Mouse (Mus musculus) limb, embryonic 13.5 days (tissue): ENCODE measurements around the gene Atad2b. TPM values are rescaled to one million over a fixed set of nuclear protein-coding genes. Genes with fewer than 3 reads are reported as not detected.
"Not testable (repeated sequence)": the region's sequence is repeated elsewhere in the genome, so short reads cannot be mapped to it uniquely, and the experiment has no call there.

ENCODE experiments used
- ATAC-seq: fragments of 200-750 bp; cut with Nextera tagmentation; 2 replicates; pipeline ENCODE4 v1.8.0; 2017; ENCODE audit warnings: low read depth, moderate number of reproducible peaks, moderate TSS enrichment; ENCODE audit not compliant: low FRiP score
- H3K27ac ChIP-seq: fragments of 300-500 bp; sonication (generic); 2 replicates; pipeline ENCODE4 v1.5.1; 2015; ENCODE audit warnings: inconsistent platforms, mild to moderate bottlenecking, moderate library complexity
- H3K27me3 ChIP-seq: fragments of 300-500 bp; sonication (generic); 2 replicates; pipeline ENCODE4 v1.6.1; 2015; ENCODE audit warnings: mild to moderate bottlenecking, inconsistent platforms
- H3K36me3 ChIP-seq: fragments of 300-500 bp; sonication (generic); 2 replicates; pipeline ENCODE4 v1.6.1; 2015; ENCODE audit warnings: inconsistent platforms, mild to moderate bottlenecking, moderate library complexity
- H3K4me1 ChIP-seq: fragments of 300-500 bp; sonication (generic); 2 replicates; pipeline ENCODE4 v1.6.1; 2015; ENCODE audit warnings: inconsistent platforms
- H3K4me2 ChIP-seq: fragments of 300-500 bp; sonication (generic); replicated peaks from 2 replicates; pipeline ENCODE4 v1.6.1; 2015; ENCODE audit warnings: inconsistent platforms, mild to moderate bottlenecking, moderate library complexity
- H3K4me3 ChIP-seq: fragments of 300-500 bp; sonication (generic); 2 replicates; pipeline ENCODE4 v1.5.1; 2015; ENCODE audit warnings: moderate library complexity, mild to moderate bottlenecking, inconsistent platforms
- H3K9ac ChIP-seq: fragments of 300-500 bp; sonication (generic); 2 replicates; pipeline ENCODE4 v1.6.1; 2015; ENCODE audit warnings: mild to moderate bottlenecking, inconsistent platforms
- H3K9me3 ChIP-seq: fragments of 300-500 bp; sonication (generic); 2 replicates; pipeline ENCODE4 v1.6.1; 2016; ENCODE audit warnings: inconsistent platforms
- WGBS: fragments of 180-500 bp; shearing (Covaris S2); methylation state at CpG from one replicate; pipeline ENCODE4 v1.1.7; 2015; 5-methylcytosine and 5-hydroxymethylcytosine counted together
- polyA plus RNA-seq: library from polyadenylated mRNA; unstranded; fragments of >200 nt; fragmentation: Nextera tagmentation; extraction: Ambion mirVana; gene quantifications from 2 replicates; pipeline ENCODE4 v1.2.1, GENCODE M21; 2015

Atad2b gene
- polyA plus RNA-seq, 1 experiment from 2014 or later: 11.3 TPM

DNA sequence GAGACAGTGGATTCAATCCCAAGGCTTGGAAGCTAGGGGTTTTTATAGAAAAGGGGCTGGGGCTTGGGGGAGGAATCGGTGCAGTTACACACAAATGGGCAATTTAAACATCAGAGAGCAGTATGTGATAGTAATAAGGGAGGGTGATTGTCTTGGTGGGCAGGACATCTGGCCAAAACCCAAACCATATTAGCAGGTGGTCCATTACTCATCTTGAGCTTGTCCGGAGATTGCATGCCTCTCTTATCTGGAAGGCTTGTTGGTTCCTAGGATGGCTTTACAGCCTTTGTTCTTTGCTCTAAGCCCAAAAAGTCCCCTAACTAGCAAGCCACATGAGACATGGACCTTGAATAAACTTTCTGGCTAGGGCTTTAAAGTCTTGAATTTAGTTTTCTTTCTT, 91.5 kb downstream of the Atad2b start:
- peaks cover 32% of the 10 kb centered on the region for H3K36me3 ChIP-seq
- H3K4me1 ChIP-seq, H3K9me3 ChIP-seq, H3K4me2 ChIP-seq, H3K27me3 ChIP-seq, H3K9ac ChIP-seq, H3K4me3 ChIP-seq, H3K27ac ChIP-seq, ATAC-seq: not testable (repeated sequence)
- 90% methylated on average over 2 of the region's 2 CpGs for WGBS

DNA sequence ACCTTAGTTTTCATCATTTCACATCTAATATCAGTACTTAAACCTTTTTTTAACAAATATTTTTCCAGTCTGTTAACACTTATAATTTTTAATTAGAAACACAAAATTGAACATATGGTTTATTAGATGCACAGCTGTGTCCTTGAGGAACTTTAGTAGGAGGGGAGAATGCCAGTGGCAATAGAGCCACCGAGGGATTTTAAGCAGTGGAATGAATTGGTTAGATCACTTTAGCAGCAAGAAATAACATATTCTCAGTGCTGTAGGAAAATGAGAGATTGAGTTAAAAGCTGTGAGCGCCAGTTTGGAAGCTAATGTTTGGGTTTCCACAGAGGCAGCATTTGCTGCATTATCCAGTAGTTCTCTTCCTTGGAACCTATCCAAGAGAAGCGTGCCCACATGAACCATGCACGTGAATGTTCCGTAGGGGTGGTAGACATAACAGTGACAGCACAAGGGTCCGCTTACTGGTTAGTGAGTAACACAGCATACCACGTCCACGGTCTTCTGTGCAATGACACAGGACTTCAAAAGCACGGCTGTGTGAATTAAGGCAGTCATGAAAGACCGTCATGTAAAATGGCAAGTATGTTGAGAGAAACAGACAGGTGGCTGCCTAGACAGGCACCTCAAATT, 108.2 kb downstream of the Atad2b start:
- Histone ChIP-seq H3K9ac (no peak overlapping the region), H3K27me3 (no peaks in the 10 kb centered on the region), H3K4me2 (no peak overlapping the region), H3K36me3 (peaks cover 32% of the 10 kb centered on the region), H3K4me3 (no peak overlapping the region), H3K9me3 (no peaks in the 10 kb centered on the region), H3K4me1 (no peaks in the 10 kb centered on the region), H3K27ac (no peak overlapping the region)
- WGBS: 86% methylated on average over 10 of the region's 10 CpGs
- no peak for ATAC-seq

DNA sequence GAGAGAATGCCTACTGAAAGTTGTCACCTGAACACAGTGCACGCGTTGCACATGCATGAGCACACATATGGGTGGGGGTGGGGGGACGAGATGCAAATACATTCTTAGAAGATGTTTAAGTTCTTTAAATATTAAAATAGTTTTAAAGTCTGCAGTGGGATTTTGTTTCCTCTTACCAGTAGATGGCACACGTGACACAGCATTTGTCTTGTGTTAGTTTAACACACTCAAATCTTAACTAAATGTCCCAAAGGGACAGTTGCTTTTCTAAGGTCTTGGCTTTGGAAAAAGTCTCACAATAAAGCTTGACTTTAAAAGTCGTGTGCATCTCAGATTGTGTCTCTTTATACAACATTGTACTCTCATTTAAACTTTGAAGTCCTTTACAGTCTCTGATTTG, 111.9 kb downstream of the Atad2b start:
- Histone ChIP-seq H3K4me3 (no peak overlapping the region), H3K27ac (no peak overlapping the region), H3K4me1 (no peaks in the 10 kb centered on the region), H3K36me3 (peaks cover 53% of the 10 kb centered on the region), H3K27me3 (no peaks in the 10 kb centered on the region), H3K9me3 (no peaks in the 10 kb centered on the region), H3K9ac (no peak overlapping the region), H3K4me2 (no peak overlapping the region)
- no peak for ATAC-seq
- WGBS: 78% methylated on average over 5 of the region's 5 CpGs

DNA sequence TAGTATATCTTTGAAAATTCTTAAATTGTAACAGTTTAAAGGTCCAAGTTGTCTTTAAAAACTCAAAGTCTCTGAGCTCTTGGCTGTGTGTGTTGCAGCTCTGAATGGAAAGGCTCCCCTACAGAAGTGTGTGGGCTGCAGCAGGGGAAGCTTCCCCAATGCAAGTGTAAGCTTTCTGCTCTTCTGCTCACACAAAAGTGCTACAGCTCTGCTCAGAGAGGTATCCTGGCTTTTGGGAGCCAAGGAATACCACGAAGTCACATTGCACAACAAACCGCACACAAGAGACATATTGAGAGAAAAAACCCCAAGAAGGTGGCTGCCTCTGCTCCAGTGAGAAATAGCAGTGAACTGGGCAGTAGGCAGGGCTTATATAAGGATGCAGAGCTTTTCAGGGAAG, 120.9 kb downstream of the Atad2b start:
- no peak for ATAC-seq
- Histone ChIP-seq H3K4me1 (no peaks in the 10 kb centered on the region), H3K9ac (no peak overlapping the region), H3K4me3 (no peak overlapping the region), H3K36me3 (peaks cover 67% of the 10 kb centered on the region), H3K4me2 (no peak overlapping the region), H3K27me3 (no peaks in the 10 kb centered on the region), H3K27ac (no peak overlapping the region), H3K9me3 (no peaks in the 10 kb centered on the region)
- WGBS: 99% methylated on average over 2 of the region's 2 CpGs

DNA sequence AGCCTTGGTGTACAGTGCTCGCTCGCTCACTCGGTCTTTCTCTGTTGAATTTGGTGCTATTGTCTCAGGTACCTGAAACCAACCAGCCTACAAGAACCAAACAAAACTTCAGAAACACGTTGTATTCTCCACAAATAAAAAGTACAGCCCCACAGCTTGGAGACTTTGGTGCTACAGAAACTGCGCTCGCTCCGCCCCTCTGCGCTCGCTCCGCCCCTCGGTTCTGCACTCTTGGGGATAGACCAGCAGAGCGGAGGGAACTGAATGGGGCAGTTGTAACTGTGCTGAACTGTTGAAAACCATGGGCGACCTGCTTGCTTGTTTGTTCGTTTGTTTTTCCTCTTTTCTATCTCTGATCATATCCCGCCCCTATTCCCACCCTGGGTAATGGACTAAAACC, 127.0 kb downstream of the Atad2b start:
- Histone ChIP-seq H3K9ac (no peak overlapping the region), H3K36me3 (peaks cover 38% of the 10 kb centered on the region), H3K9me3 (no peaks in the 10 kb centered on the region), H3K27ac (no peak overlapping the region), H3K4me3 (no peak overlapping the region), H3K4me1 (no peaks in the 10 kb centered on the region), H3K4me2 (no peak overlapping the region), H3K27me3 (no peaks in the 10 kb centered on the region)
- no peak for ATAC-seq
- WGBS: 90% methylated on average over 15 of the region's 15 CpGs

DNA sequence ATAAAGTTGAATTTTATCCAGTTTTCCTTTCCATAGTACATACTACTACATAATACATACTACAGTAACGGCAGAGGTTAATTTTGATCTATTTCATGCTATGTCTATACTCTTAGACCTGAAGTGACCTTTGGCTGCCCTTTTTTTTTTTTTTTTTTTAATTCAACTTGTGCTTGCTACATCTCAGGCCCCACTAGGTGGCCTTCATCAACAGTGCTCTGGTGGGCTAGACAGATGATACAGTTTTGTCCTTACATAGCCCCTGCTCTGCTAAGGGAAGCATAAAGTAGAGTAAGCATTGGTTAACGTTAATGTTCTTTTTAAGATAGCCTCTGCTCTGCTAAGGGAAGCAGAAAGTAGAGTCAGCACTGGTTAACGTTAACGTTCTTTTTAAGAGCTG, 131.0 kb downstream of the Atad2b start:
- no peak overlapping the region for H3K9ac ChIP-seq
- ATAC-seq: no peak
- no peak overlapping the region for H3K27ac ChIP-seq
- no peaks in the 10 kb centered on the region for H3K4me1 ChIP-seq
- 97% methylated on average over 4 of the region's 4 CpGs for WGBS
- H3K27me3 ChIP-seq: no peaks in the 10 kb centered on the region
- H3K9me3 ChIP-seq: peaks cover 23% of the 10 kb centered on the region
- H3K4me2 ChIP-seq: no peak overlapping the region
- peaks cover 20% of the 10 kb centered on the region for H3K36me3 ChIP-seq
- H3K4me3 ChIP-seq: no peak overlapping the region

DNA sequence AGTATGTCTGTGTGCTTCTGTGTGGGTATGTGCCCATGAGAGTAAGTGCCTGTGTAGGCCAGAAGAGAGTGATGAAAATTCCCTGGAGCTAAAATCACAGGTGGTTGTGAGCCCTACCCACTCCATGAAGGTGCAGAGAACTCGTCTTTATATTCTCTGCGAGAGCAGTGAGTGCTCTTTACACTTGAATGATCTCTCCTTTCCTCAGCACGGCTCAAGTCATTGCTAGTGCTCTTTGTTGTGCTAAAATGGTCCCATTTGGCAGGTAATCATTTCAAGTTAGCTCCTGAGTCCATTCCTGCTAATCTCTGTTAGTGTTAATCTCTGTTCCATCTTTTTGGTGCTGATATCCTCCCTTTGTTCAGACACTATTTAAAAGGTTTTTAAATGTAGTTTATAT, 150.4 kb downstream of the Atad2b start:
- WGBS: 43% methylated on average over 3 of the region's 3 CpGs
- Histone ChIP-seq H3K27ac (no peak overlapping the region), H3K27me3 (no peaks in the 10 kb centered on the region), H3K36me3 (no peaks in the 10 kb centered on the region), H3K9me3 (no peaks in the 10 kb centered on the region), H3K4me1 (no peaks in the 10 kb centered on the region), H3K9ac (no peak overlapping the region), H3K4me3 (no peak overlapping the region), H3K4me2 (no peak overlapping the region)
- ATAC-seq: no peak

DNA sequence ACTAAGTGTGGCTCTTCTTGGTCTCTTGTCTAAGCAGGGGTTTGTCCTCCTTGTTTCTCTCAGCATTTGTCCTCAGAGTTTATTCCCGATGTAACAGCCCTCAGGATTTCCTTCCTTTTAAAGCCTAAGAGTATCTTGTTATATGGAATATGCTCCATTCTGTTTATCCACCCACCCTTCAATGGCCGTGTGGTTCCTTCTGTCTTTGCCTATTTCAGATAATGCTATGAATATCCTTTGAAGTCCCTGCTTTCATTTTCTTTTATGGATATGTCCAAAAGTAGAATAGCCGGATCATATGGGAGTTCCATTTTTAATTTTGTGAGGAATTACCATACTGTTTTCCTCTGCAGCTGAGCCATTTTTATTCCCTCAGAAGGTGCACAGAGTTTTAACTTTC, 153.0 kb downstream of the Atad2b start:
- no peak overlapping the region for H3K9ac ChIP-seq
- no peaks in the 10 kb centered on the region for H3K9me3 ChIP-seq
- H3K4me2 ChIP-seq: no peak overlapping the region
- H3K27ac ChIP-seq: no peak overlapping the region
- H3K4me3 ChIP-seq: no peak overlapping the region
- no peaks in the 10 kb centered on the region for H3K27me3 ChIP-seq
- H3K4me1 ChIP-seq: no peaks in the 10 kb centered on the region
- ATAC-seq: no peak
- 73% methylated on average over 3 of the region's 3 CpGs for WGBS
- no peaks in the 10 kb centered on the region for H3K36me3 ChIP-seq

DNA sequence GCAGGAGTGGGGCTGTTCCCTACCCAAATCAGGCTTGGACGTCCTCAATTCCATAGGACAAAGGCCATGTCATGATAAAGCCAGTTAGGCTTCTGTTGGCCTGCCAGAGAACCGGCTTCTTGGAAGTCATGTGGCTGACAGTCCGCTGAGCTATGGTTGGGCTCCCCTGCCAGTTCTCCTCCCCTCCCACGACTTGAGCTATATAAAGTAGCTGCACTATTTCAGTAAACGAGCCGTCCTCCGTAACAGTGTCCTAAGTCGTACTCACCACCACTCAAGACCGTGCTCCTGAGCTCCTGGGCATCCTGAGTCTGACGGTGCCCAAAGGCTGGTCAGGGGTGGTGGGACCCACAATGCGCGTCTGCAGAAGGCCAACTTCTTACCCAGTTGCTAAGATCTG, 156.0 kb downstream of the Atad2b start:
- Histone ChIP-seq H3K4me3 (no peak overlapping the region), H3K27me3 (no peaks in the 10 kb centered on the region), H3K27ac (no peak overlapping the region), H3K4me1 (no peaks in the 10 kb centered on the region), H3K9ac (no peak overlapping the region), H3K9me3 (no peaks in the 10 kb centered on the region), H3K4me2 (no peak overlapping the region), H3K36me3 (no peaks in the 10 kb centered on the region)
- ATAC-seq: no peak
- 83% methylated on average over 12 of the region's 12 CpGs for WGBS

DNA sequence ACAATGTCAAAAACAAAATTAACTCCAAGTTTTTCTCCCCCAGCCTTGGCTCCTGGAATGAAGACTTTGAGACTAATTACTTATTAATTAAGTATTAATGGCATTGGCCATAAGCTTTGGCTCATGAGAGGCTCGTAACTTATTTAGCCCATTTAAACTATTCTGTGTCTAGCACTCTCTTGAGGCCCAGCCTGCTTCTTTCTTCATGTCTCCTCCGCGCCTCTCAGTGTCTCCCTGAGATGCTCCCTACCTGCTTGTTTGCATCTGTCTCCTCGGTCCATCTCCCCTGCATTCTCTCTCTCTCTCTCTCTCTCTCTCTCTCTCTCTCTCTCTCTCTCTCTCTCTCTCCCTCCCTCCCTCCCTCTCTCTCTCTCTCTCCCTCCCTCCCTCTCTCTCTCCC, 164.3 kb downstream of the Atad2b start:
- H3K9me3 ChIP-seq: no peaks in the 10 kb centered on the region
- H3K4me2 ChIP-seq: no peak overlapping the region
- H3K4me3 ChIP-seq: no peak overlapping the region
- no peak for ATAC-seq
- no peaks in the 10 kb centered on the region for H3K4me1 ChIP-seq
- no peaks in the 10 kb centered on the region for H3K27me3 ChIP-seq
- peaks cover 68% of the 10 kb centered on the region for H3K36me3 ChIP-seq
- WGBS: 94% methylated on average over 4 of the region's 4 CpGs
- H3K27ac ChIP-seq: no peak overlapping the region
- no peak overlapping the region for H3K9ac ChIP-seq

DNA sequence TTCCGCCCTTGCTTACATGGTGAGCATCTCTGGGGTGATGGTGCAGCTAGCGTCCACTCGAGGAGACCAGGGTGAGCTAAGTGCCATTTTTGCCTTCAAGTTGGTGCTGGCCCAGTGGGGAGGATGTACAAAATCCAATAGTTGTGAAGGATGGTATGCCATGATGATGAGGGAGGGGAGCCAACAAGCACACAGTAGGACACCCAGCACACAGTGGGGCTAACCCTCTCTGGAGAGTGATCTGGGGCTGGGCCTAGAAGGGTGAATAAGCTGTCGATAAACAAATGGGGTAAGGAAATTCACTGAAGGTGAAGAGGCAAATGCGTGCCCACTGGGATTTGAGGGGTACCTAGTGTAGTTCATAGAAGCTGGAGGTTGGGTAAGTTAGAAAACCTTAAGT, 167.6 kb downstream of the Atad2b start:
- H3K36me3 ChIP-seq: peaks cover 73% of the 10 kb centered on the region
- WGBS: 96% methylated on average over 5 of the region's 5 CpGs
- ATAC-seq: no peak

DNA sequence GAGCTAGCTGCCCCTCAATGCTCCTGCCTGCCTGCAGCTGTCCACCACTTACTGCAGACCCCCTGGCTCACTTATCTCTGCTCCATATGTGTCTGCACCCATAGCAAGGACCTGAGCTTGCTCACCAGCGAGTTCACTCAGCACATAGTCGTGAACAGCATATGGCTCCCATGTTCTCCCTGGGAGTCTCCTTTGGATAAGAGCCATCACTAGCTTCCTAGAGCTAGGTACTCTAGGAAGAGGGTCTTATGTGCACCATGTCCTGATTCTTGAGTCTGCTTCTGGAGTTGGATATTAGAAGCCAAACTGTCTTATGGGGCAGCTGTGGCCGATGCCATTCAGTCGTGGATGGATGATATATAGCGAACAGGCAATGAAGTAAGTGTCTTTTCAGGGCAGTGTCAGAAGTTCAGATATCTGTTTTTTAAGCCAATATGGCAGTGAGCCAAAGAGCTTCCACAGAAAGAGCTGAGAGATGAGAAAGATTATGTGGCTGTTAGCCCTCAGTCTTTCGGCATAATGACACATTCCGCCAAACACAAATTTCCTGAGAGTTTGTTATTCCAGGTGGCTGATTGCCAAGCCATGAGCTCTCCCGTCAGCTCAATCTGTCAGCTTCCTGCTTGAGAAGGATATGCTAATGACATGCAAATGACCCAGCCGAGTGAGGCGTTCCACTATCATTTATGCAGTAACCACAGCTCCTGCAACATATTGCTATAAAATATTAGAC, 170.8 kb downstream of the Atad2b start:
- 0 out of 2 replicates have a peak, but pooled peaks have one; percentile 9 for ATAC-seq
- no peak overlapping the region for H3K27ac ChIP-seq
- H3K9ac ChIP-seq: no peak overlapping the region
- WGBS: 44% methylated on average over 10 of the region's 10 CpGs
- H3K36me3 ChIP-seq: peaks cover 76% of the 10 kb centered on the region
- no peak overlapping the region for H3K4me2 ChIP-seq
- H3K4me1 ChIP-seq: peaks cover 7% of the 10 kb centered on the region
- no peak overlapping the region for H3K4me3 ChIP-seq
- H3K27me3 ChIP-seq: no peaks in the 10 kb centered on the region
- no peaks in the 10 kb centered on the region for H3K9me3 ChIP-seq

More for the DNA sequence above, 167.6 kb downstream of the Atad2b start:
- no peak overlapping the region for H3K4me2 ChIP-seq
- H3K9ac ChIP-seq: no peak overlapping the region
- no peaks in the 10 kb centered on the region for H3K27me3 ChIP-seq
- H3K27ac ChIP-seq: no peak overlapping the region
- peaks cover 7% of the 10 kb centered on the region for H3K4me1 ChIP-seq
- no peak overlapping the region for H3K4me3 ChIP-seq
- no peaks in the 10 kb centered on the region for H3K9me3 ChIP-seq

DNA sequence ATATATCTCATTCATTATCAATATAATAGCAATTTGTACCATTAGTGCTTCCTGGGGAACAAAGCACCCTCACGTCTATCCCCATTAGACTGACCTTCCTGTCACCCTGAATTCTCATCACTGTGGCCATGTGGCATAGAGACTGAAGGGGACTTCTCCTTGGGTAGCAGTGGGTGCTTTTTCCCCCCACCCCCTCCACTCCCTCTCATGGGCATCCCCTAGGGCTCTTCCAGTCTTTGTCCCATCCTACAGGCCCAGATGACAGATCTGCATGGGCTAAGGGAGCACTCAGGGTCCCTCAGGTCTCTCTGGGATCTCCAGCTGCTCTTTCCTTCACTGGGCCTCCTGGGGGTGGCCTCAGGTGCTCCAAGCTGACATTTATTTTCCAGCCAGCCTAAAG, 171.5 kb downstream of the Atad2b start:
- no peak overlapping the region for H3K27ac ChIP-seq
- H3K4me1 ChIP-seq: peaks cover 7% of the 10 kb centered on the region
- WGBS: 67% methylated on average over 1 of the region's 1 CpGs
- H3K4me2 ChIP-seq: no peak overlapping the region
- no peaks in the 10 kb centered on the region for H3K27me3 ChIP-seq
- no peak overlapping the region for H3K9ac ChIP-seq
- ATAC-seq: no peak
- H3K4me3 ChIP-seq: no peak overlapping the region
- H3K9me3 ChIP-seq: no peaks in the 10 kb centered on the region
- H3K36me3 ChIP-seq: peaks cover 76% of the 10 kb centered on the region
